Mouse (Mus musculus): ENCODE results near the gene 2410004P03Rik. TPM values are rescaled to one million over a fixed set of nuclear protein-coding genes. Genes with fewer than 3 reads are reported as not detected.

The 2410004P03Rik gene
- polyA plus RNA-seq, 1 experiment: 0.27 TPM

DNA sequence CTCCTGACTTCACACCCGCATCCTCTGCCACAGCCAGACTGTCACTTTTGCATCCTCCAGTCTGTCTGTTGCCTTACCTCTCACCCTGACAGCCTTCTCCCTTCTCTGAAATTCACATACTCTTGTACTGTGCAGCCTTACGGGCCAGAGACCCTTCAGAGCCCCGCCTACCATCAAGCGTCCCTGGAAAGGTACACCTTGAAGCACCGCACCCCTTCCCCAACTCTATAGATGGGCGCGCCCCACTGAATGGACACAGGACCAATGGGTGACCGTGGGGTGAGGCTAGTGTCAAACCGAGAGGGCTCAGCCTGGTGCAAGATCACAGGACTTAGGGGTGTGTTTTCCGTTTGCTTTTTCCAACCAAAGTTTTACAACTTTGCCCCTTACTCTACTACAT is 12.4 kb downstream of the 2410004P03Rik start:
- peak overlapping the region; percentile 76 for H3K4me3 ChIP-seq (ENCODE audit: insufficient read depth, low read length)
- H3K27ac ChIP-seq (ENCODE audit: insufficient read depth, low read depth, low read length): 0 out of 2 replicates have a peak overlapping the region, but pooled peaks have one; percentile 50
- TF ChIP-seq POLR2A (IDR thresholded peaks at IDR 0.05; ENCODE audit: borderline replicate concordance, low read depth, low read length): no peak
- no peak for TF ChIP-seq CTCF (IDR thresholded peaks at IDR 0.05; ENCODE audit: low read depth, low read length)
- H3K4me1 ChIP-seq (ENCODE audit: control insufficient read depth, insufficient read depth, low read length): peaks cover 19% of the 10 kb centered on the region

DNA sequence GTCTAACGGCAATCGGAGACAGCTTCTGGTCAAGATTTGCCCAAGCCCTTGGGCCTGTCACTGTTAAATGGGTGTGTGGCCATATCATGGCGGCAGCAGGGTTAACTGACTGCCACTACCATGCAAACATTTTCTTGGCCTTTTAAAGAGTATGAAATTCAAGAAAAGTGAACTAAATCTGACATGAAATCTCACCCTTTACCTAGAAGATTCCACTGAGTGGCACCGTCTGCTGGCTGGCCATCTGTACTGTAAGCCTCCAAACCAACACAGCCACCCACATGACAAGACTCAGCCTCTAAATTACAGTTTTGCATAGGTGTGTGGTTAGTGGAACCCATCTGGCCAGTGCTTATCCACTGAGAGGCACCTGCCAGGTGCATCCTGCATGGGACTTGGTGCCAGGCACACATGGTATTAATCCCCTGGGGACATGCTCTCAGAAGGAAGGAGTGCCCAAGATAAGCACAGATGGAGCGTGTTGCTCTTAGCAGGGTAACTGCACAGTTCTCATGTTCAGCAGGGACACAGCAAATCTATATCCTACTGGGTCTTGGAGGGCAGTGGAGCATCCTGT is 14.6 kb downstream of the 2410004P03Rik start:
- Histone ChIP-seq H3K4me3 (ENCODE audit: insufficient read depth, low read length) (no peak overlapping the region), H3K27ac (ENCODE audit: insufficient read depth, low read depth, low read length) (no peak overlapping the region)
- TF ChIP-seq CTCF (IDR thresholded peaks at IDR 0.05; ENCODE audit: low read depth, low read length) (no peak), POLR2A (IDR thresholded peaks at IDR 0.05; ENCODE audit: borderline replicate concordance, low read depth, low read length) (no peak)

DNA sequence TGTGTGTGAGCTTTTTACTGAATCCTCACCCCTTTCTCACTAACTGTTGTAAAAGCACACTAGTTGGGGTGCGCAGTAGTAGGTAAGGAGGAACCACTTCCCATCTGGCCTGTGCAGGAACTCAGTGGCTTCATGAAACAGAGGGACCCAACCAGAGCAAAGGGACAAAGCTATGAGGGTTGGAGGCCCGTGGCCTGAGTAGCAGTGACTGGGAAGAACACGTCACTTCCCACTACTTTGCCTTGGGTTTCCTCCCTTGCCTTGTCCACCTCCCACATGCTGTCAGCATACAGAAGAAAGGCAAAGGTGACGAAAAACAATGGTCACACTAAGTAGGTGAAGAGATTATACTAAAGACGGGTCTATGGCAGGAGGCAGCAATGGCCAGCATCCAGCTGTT is 15.2 kb downstream of the 2410004P03Rik start:
- no peak for TF ChIP-seq POLR2A (IDR thresholded peaks at IDR 0.05; ENCODE audit: borderline replicate concordance, low read depth, low read length)
- no peak for TF ChIP-seq CTCF (IDR thresholded peaks at IDR 0.05; ENCODE audit: low read depth, low read length)
- Histone ChIP-seq H3K27ac (ENCODE audit: insufficient read depth, low read depth, low read length) (no peak overlapping the region), H3K4me3 (ENCODE audit: insufficient read depth, low read length) (no peak overlapping the region), H3K4me1 (ENCODE audit: control insufficient read depth, insufficient read depth, low read length) (peaks cover 20% of the 10 kb centered on the region)

More for the DNA sequence above, 14.6 kb downstream of the 2410004P03Rik start:
- H3K4me1 ChIP-seq (ENCODE audit: control insufficient read depth, insufficient read depth, low read length): peaks cover 23% of the 10 kb centered on the region

DNA sequence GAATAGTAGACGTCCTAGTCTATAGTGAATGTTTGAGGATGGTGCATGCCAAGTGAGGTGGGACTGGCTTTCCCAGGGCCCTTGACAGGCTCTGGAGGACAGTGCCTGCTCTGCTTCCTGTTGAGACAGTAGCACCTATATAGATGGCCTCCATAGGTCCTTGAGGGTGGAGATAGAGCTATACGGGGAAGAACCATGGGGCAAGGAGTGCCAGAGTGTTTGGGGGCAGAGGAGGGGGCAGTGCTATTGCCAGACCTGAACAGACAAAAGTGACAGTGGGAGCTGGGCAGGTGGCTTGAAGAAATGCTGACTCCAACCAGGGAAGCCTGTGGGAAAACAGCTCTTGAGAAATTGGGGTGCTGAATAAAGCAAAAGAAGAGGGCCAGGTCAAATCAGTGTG is 17.2 kb downstream of the 2410004P03Rik start:
- no peak for TF ChIP-seq CTCF (IDR thresholded peaks at IDR 0.05; ENCODE audit: low read depth, low read length)
- no peak for TF ChIP-seq POLR2A (IDR thresholded peaks at IDR 0.05; ENCODE audit: borderline replicate concordance, low read depth, low read length)
- no peak overlapping the region for H3K27ac ChIP-seq (ENCODE audit: insufficient read depth, low read depth, low read length)
- H3K4me3 ChIP-seq (ENCODE audit: insufficient read depth, low read length): no peak overlapping the region
- peaks cover 12% of the 10 kb centered on the region for H3K4me1 ChIP-seq (ENCODE audit: control insufficient read depth, insufficient read depth, low read length)

DNA sequence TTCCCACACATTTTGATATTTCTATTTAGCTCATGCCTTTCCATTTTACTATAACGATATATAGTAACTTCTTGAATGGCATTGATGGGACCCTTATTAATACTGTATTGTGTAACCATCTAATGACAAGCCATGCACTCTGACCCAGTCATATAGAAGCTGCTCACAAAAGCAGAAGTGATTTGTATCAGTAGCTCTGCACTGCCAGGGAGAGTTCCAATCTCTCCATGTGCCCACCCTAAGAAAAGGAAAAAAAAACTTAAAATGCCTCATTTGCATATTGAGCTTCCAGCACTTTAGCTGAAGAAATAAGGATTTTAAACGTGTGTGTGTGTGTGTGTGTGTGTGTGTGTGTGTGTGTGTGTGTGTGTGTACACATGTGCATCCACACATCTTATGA is 19.2 kb downstream of the 2410004P03Rik start:
- H3K27ac ChIP-seq (ENCODE audit: insufficient read depth, low read depth, low read length): no peak overlapping the region
- no peak overlapping the region for H3K4me3 ChIP-seq (ENCODE audit: insufficient read depth, low read length)
- TF ChIP-seq POLR2A (IDR thresholded peaks at IDR 0.05; ENCODE audit: borderline replicate concordance, low read depth, low read length) (no peak), CTCF (IDR thresholded peaks at IDR 0.05; ENCODE audit: low read depth, low read length) (no peak)
- H3K4me1 ChIP-seq (ENCODE audit: control insufficient read depth, insufficient read depth, low read length): peaks cover 4% of the 10 kb centered on the region

DNA sequence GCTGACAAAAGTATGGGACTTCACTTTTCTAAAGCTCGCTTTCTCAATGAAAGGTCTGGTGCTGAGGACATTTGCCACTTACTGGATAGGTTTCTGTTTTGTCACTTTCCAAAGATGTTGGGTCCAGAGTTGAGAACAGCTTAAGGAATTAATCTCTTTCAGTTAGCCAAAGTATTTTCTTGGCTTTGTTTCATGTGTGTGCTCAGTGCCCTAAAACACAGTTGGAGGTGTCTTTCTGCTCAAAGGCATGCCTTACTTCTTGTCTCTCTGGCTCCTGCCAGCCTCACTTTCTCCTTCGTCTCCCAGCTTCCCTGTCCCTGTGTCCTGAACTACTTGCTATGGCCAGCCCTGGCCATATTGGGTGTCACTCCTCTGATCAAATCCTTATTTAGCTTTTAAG is 20.2 kb downstream of the 2410004P03Rik start:
- no peak overlapping the region for H3K27ac ChIP-seq (ENCODE audit: insufficient read depth, low read depth, low read length)
- no peak for TF ChIP-seq CTCF (IDR thresholded peaks at IDR 0.05; ENCODE audit: low read depth, low read length)
- no peak for TF ChIP-seq POLR2A (IDR thresholded peaks at IDR 0.05; ENCODE audit: borderline replicate concordance, low read depth, low read length)
- H3K4me3 ChIP-seq (ENCODE audit: insufficient read depth, low read length): no peak overlapping the region
- peaks cover 4% of the 10 kb centered on the region for H3K4me1 ChIP-seq (ENCODE audit: control insufficient read depth, insufficient read depth, low read length)

DNA sequence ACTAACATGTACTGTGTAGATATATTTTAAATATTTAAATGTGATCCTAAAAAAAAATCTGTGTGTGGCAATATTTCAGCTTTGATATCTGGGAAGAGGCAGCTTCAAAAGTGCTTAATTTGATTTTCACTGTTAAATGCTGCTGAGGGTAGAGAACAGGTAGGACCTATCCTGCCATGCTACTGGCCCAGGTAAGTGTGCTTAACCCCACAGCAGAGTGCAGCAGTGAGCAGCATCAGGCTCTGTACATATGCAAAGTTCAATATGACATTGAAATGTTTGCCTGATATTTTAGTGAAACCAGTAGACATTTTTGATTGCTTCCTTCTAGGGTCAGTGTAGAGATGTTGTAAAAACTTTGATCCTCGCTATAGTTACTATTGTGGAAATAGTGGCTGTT is 25.7 kb downstream of the 2410004P03Rik start:
- H3K27ac ChIP-seq (ENCODE audit: insufficient read depth, low read depth, low read length): no peak overlapping the region
- no peak overlapping the region for H3K4me3 ChIP-seq (ENCODE audit: insufficient read depth, low read length)
- no peaks in the 10 kb centered on the region for H3K4me1 ChIP-seq (ENCODE audit: control insufficient read depth, insufficient read depth, low read length)
- TF ChIP-seq CTCF (IDR thresholded peaks at IDR 0.05; ENCODE audit: low read depth, low read length) (no peak), POLR2A (IDR thresholded peaks at IDR 0.05; ENCODE audit: borderline replicate concordance, low read depth, low read length) (no peak)

DNA sequence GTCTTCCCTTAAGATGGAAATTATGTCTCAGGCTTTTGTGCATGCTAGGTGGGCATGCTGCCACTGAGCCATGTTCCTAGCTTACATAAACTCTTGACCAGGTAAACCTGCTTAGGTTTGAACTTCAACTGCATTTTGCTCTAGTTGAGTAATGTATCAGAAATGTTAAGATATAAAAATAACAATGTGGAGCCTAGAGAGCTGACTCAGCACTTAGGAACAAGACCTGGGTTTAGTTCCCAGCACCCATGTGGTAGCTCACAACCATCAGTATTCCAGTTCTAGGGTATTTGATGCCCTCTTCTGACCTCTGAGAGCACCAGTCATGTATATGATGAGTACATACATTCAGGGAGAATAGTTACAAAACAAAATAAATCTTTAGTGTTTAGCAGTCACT is 34.4 kb downstream of the 2410004P03Rik start:
- no peak overlapping the region for H3K27ac ChIP-seq (ENCODE audit: insufficient read depth, low read depth, low read length)
- H3K4me3 ChIP-seq (ENCODE audit: insufficient read depth, low read length): no peak overlapping the region
- TF ChIP-seq POLR2A (IDR thresholded peaks at IDR 0.05; ENCODE audit: borderline replicate concordance, low read depth, low read length) (no peak), CTCF (IDR thresholded peaks at IDR 0.05; ENCODE audit: low read depth, low read length) (no peak)
- H3K4me1 ChIP-seq (ENCODE audit: control insufficient read depth, insufficient read depth, low read length): no peaks in the 10 kb centered on the region

DNA sequence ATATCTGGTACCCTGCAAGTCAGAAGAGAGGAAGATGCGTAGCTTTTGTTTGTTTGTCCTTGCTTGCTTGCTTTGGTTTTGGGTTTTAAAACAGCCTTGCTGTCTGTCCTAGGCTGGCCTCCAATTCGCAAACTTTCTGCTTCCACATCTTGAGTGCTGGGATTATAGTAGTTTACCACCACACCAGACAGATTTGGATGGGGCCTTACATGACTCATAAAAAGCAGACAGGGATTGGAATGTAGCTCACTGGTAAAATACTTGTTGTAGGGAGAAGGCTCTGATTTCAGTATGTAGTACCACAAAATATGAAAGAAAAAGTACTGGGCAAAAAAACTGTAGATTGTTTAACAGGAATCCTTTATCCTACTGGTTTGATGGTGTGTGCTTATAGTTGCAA is 44.7 kb downstream of the 2410004P03Rik start:
- H3K4me1 ChIP-seq (ENCODE audit: control insufficient read depth, insufficient read depth, low read length): no peaks in the 10 kb centered on the region
- H3K27ac ChIP-seq (ENCODE audit: insufficient read depth, low read depth, low read length): no peak overlapping the region
- no peak for TF ChIP-seq POLR2A (IDR thresholded peaks at IDR 0.05; ENCODE audit: borderline replicate concordance, low read depth, low read length)
- TF ChIP-seq CTCF (IDR thresholded peaks at IDR 0.05; ENCODE audit: low read depth, low read length): no peak
- H3K4me3 ChIP-seq (ENCODE audit: insufficient read depth, low read length): no peak overlapping the region

DNA sequence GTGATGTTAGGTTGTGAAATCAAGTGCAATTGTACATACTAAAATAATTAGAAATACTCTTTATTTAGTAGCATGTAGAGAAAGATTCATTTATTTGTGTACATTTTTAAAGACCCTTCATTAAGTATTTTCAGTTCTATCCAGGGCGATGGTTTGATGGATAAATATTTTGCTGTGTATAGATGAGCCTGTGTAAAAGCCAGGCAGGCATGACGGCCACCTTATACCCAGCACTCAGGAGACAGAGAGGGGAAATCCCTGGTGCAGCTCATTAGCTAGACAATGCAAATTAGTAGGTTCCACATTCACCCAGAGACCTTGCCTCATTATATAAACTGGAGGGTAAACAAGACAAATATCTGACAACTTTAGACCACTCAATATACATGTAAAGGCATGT is 48.2 kb downstream of the 2410004P03Rik start:
- Histone ChIP-seq H3K27ac (ENCODE audit: insufficient read depth, low read depth, low read length) (no peak overlapping the region), H3K4me1 (ENCODE audit: control insufficient read depth, insufficient read depth, low read length) (no peaks in the 10 kb centered on the region), H3K4me3 (ENCODE audit: insufficient read depth, low read length) (no peak overlapping the region)
- TF ChIP-seq CTCF (IDR thresholded peaks at IDR 0.05; ENCODE audit: low read depth, low read length): no peak
- no peak for TF ChIP-seq POLR2A (IDR thresholded peaks at IDR 0.05; ENCODE audit: borderline replicate concordance, low read depth, low read length)
